Mouse (Mus musculus) heart, embryonic 13.5 days (tissue): ENCODE measurements around the gene Accs. TPM values are rescaled to one million over a fixed set of nuclear protein-coding genes. Genes with fewer than 3 reads are reported as not detected.

Experiments
- ATAC-seq: fragments of 200-750 bp; cut with Nextera tagmentation; 2 replicates; pipeline ENCODE4 v1.8.0; 2017; ENCODE audit warnings: moderate TSS enrichment; ENCODE audit not compliant: insufficient number of reproducible peaks, low FRiP score, low TSS enrichment; ENCODE audit errors: extremely low read depth
- H3K27ac ChIP-seq: fragments of 300-500 bp; sonication (generic); replicated peaks from 2 replicates; pipeline ENCODE4 v1.5.1; 2015; ENCODE audit warnings: moderate library complexity, mild to moderate bottlenecking, inconsistent platforms
- H3K27me3 ChIP-seq: fragments of 300-500 bp; sonication (generic); replicated peaks from 2 replicates; pipeline ENCODE4 v1.6.1; 2015; ENCODE audit warnings: mild to moderate bottlenecking, inconsistent platforms
- H3K36me3 ChIP-seq: fragments of 300-500 bp; sonication (generic); 2 replicates; pipeline ENCODE4 v1.6.1; 2015; ENCODE audit warnings: mild to moderate bottlenecking, inconsistent platforms
- H3K4me1 ChIP-seq: fragments of 300-500 bp; sonication (generic); 2 replicates; pipeline ENCODE4 v1.6.1; 2015; ENCODE audit warnings: inconsistent platforms
- H3K4me2 ChIP-seq: fragments of 300-500 bp; sonication (generic); 2 replicates; pipeline ENCODE4 v1.6.1; 2015; ENCODE audit warnings: inconsistent platforms, mild to moderate bottlenecking, moderate library complexity
- H3K4me3 ChIP-seq: fragments of 300-500 bp; sonication (generic); 2 replicates; pipeline ENCODE4 v1.5.1; 2015; ENCODE audit warnings: moderate library complexity, mild to moderate bottlenecking, inconsistent platforms
- H3K9ac ChIP-seq: fragments of 300-500 bp; sonication (generic); 2 replicates; pipeline ENCODE4 v1.6.1; 2015; ENCODE audit warnings: inconsistent platforms, mild to moderate bottlenecking, moderate library complexity
- H3K9me3 ChIP-seq: fragments of 300-500 bp; sonication (generic); 2 replicates; pipeline ENCODE4 v1.6.1; 2016; ENCODE audit warnings: inconsistent platforms
- WGBS: fragments of 180-500 bp; shearing (Covaris S2); methylation state at CpG from one replicate; pipeline ENCODE4 v1.1.7; 2015; ENCODE audit warnings: mixed read lengths; 5-methylcytosine and 5-hydroxymethylcytosine counted together
- polyA plus RNA-seq: library from polyadenylated mRNA; unstranded; fragments of >200 nt; fragmentation: Nextera tagmentation; extraction: Ambion mirVana; gene quantifications from 2 replicates; pipeline ENCODE4 v1.2.1, GENCODE M21; 2015

The Accs gene
- polyA plus RNA-seq, 1 experiment from 2014 or later = 7.6 TPM

GRCm38 (mm10) chr2:93790798-93791345, 58.9 kb downstream of the Accs start:
- Histone ChIP-seq H3K4me2 (no peak overlapping the region), H3K27ac (peak overlapping the region; percentile 72), H3K4me3 (no peak overlapping the region), H3K27me3 (no peaks in the 10 kb centered on the region), H3K9ac (no peak overlapping the region), H3K36me3 (peaks cover 69% of the 10 kb centered on the region), H3K4me1 (peaks cover 12% of the 10 kb centered on the region), H3K9me3 (no peaks in the 10 kb centered on the region)
- WGBS = 85% methylated on average over 4 of the region's 4 CpGs
- no peak for ATAC-seq

GRCm38 (mm10) chr2:93788557-93788956, 61.2 kb downstream of the Accs start:
- ATAC-seq = no peak
- H3K4me2 ChIP-seq = no peak overlapping the region
- H3K4me3 ChIP-seq = no peak overlapping the region
- H3K9me3 ChIP-seq = no peaks in the 10 kb centered on the region
- no peaks in the 10 kb centered on the region for H3K27me3 ChIP-seq
- H3K9ac ChIP-seq = no peak overlapping the region
- peaks cover 16% of the 10 kb centered on the region for H3K4me1 ChIP-seq
- WGBS = 74% methylated on average over 5 of the region's 5 CpGs
- peaks cover 51% of the 10 kb centered on the region for H3K36me3 ChIP-seq
- no peak overlapping the region for H3K27ac ChIP-seq

GRCm38 (mm10) chr2:93786175-93786574, 63.6 kb downstream of the Accs start:
- no peak overlapping the region for H3K27ac ChIP-seq
- no peak for ATAC-seq

GRCm38 (mm10) chr2:93785432-93785798, 64.3 kb downstream of the Accs start:
- Histone ChIP-seq H3K36me3 (peaks cover 38% of the 10 kb centered on the region), H3K27me3 (no peaks in the 10 kb centered on the region), H3K9ac (no peak overlapping the region), H3K4me1 (peaks cover 15% of the 10 kb centered on the region), H3K4me2 (no peak overlapping the region), H3K9me3 (no peaks in the 10 kb centered on the region), H3K4me3 (no peak overlapping the region), H3K27ac (no peak overlapping the region)
- no peak for ATAC-seq
- 52% methylated on average over 2 of the region's 2 CpGs for WGBS

More at GRCm38 (mm10) chr2:93786175-93786574, 63.6 kb downstream of the Accs start:
- no peak overlapping the region for H3K4me2 ChIP-seq
- H3K9me3 ChIP-seq = no peaks in the 10 kb centered on the region
- 50% methylated on average over 4 of the region's 4 CpGs for WGBS
- peaks cover 43% of the 10 kb centered on the region for H3K36me3 ChIP-seq
- H3K4me3 ChIP-seq = no peak overlapping the region
- H3K27me3 ChIP-seq = no peaks in the 10 kb centered on the region
- H3K9ac ChIP-seq = no peak overlapping the region
- peaks cover 12% of the 10 kb centered on the region for H3K4me1 ChIP-seq

GRCm38 (mm10) chr2:93784721-93785431, 64.9 kb downstream of the Accs start:
- no peak overlapping the region for H3K4me3 ChIP-seq
- H3K4me1 ChIP-seq = peaks cover 21% of the 10 kb centered on the region
- no peaks in the 10 kb centered on the region for H3K9me3 ChIP-seq
- no peaks in the 10 kb centered on the region for H3K27me3 ChIP-seq
- no peak overlapping the region for H3K4me2 ChIP-seq
- peaks cover 33% of the 10 kb centered on the region for H3K36me3 ChIP-seq
- H3K27ac ChIP-seq = no peak overlapping the region
- no peak for ATAC-seq
- no peak overlapping the region for H3K9ac ChIP-seq
- 60% methylated on average over 12 of the region's 12 CpGs for WGBS

GRCm38 (mm10) chr2:93783926-93784539, 65.7 kb downstream of the Accs start:
- Histone ChIP-seq H3K4me1 (peaks cover 29% of the 10 kb centered on the region), H3K36me3 (peaks cover 30% of the 10 kb centered on the region), H3K27ac (no peak overlapping the region), H3K9ac (no peak overlapping the region; the same call in 1 of the 2 replicates), H3K4me3 (no peak overlapping the region), H3K9me3 (no peaks in the 10 kb centered on the region), H3K4me2 (no peak overlapping the region), H3K27me3 (no peaks in the 10 kb centered on the region)
- 65% methylated on average over 9 of the region's 9 CpGs for WGBS
- ATAC-seq = no peak

Other genes starting within 250 kb of the Accs start
- gene Alx4, start 207.6 kb downstream of the Accs start, polyA plus RNA-seq = 0.09 and 0.16 TPM in 2 replicates
- 68.3 and 72.2 TPM in 2 replicates for gene Ext2, start 27.4 kb downstream of the Accs start, polyA plus RNA-seq
- not detected in 2 replicates for gene Accsl, start 19.2 kb upstream of the Accs start, polyA plus RNA-seq
- gene Gm13889, start 107.3 kb upstream of the Accs start, polyA plus RNA-seq = 4.0 and 4.3 TPM in 2 replicates
- gene Gm27027, start 146.4 kb upstream of the Accs start, polyA plus RNA-seq = not detected in 2 replicates
- 63.6 and 64.9 TPM in 2 replicates for gene Alkbh3, start 160.9 kb upstream of the Accs start, polyA plus RNA-seq